Mouse (Mus musculus): ENCODE measurements around the gene Patj.
A peak's percentile ranks its signal among the peaks of the same experiment; 100 is the strongest.

The Patj gene

DNA sequence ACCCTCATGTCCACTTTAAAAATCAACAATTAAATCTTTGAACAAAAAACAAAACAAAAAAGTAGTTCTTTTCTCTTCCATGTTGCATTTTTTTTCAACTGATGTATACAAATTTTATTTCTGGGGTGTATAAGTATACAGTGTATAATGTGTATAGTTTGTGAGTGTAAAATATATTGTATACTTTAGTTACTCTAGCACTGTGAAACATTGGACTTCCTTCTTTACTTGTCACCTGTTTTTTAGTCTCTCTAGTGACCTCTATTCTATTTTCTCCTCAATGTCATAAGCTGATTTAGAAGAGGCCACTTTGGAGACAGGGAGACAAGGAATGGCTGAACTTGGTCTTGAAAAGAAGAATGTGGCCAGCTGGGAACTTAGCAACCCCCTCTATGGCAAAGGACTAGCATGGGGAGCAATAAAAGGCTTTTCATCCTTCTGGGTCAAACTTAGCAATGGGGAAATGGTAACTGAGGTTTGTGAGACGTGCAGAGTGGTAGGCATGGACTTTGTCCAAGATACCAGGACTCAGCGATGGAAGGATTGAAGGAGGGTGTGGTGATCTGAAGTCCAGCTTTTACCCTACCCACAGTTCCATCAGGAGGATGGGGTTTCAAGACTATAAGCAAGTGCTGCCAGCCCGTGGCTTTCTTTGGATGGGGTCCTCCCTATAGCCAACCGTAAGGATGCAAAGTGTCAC is 54.1 kb downstream of the Patj start:
- DNase-seq, result no peak

- DNase-seq, result no peak
Observed at GRCm38 (mm10) chr4:98450308-98450707, 54.7 kb downstream of the Patj start.

DNA sequence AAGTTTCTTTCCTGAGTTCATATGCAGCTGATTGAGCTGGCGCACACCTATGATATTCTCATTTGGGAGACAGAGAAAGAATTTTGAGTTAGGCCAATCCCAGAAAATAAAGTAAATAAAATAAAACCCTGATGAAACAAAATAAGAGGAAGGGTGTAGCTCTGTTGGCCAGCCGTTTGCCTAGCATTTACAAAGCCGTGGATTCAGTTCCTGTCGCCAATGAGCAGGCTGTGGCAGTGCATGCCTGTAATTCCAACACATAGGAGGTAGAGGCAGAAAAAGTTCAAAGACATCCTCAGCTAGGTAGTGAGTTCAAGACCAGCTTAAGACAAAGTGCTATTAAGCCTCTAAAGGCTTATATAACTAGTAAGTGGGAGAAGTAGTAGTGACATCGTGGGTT is 55.2 kb downstream of the Patj start:
- no peak for DNase-seq

DNA sequence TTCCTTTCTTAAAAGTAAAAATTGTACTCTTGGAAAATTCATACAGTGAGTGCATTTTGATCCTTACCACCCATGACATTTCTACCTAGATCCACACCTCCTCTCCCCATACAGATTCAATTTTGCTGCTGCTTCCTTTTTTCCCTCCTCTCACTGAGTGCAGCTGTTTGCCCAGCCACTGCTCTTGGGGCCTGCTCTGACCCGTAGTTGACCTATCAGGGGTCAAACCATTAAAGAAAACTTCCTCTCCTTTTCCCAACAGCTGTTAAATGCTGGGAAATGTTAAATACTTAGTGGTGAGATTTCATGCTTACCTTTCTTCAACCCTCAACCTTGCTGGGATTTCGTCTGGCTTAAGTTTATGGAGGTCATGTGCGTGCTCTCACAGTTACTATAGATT is 55.7 kb downstream of the Patj start:
- DNase-seq, result no peak

DNA sequence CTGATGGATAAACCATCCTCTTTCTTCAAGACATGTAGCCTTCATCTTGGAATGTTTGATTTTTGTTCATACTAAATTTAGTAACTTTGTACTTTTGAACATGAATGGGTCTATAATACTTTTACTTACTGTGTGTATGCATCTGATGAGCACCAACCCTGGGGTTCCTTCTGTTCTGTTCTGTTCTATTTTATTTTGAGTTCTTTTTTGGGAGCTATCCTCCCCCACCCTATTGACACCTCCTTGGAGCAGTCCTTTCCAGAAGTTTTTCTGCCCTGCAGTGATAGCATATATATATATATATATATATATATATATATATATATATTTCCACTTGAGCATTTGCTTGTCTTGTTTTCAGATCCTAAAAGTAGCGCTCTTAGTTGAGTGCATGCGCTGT is 57.1 kb downstream of the Patj start:
- no peak for DNase-seq

DNA sequence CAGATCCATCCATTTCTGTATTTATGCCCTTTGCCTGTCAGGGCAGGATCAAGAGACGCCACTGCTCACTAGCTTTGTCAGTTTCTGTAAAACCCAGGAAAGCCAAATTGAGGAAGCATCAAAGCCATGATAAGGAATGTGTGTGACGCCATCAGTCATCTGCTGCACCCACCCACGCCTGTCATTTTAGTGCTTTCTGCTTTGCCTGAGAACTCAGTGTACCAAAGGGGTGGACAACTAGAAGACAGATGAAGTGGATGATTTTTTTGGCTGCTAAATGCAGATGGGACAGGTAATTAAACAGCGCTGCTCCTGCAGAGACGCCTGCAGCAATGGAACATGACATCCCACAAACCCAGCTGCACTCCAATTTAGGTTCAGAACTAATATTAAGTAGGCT is 57.6 kb downstream of the Patj start:
- no peak for DNase-seq

GRCm38 (mm10) chr4:98455352-98455751 is 59.8 kb downstream of the Patj start:
- no peak for DNase-seq

DNA sequence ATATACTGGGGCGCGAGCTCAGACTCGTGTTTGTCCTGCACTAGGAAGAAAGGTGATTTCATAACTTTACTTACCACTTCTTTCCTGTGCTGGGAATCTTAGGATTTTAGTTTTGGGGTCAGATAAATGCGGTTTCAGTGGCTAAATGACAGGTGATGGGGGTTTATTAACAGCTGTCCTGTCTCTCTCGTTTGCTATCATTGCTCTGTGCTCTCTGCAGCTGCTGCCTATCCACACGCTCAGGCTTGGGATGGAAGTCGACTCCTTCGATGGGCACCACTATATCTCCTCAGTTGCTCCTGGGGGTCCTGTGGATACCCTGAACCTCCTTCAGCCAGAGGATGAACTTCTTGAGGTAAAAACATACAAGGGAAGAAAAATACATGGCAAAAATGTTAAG is 60.3 kb downstream of the Patj start:
- no peak for DNase-seq

- no peak for DNase-seq
Observed at GRCm38 (mm10) chr4:98461804-98462341, 66.3 kb downstream of the Patj start.

DNA sequence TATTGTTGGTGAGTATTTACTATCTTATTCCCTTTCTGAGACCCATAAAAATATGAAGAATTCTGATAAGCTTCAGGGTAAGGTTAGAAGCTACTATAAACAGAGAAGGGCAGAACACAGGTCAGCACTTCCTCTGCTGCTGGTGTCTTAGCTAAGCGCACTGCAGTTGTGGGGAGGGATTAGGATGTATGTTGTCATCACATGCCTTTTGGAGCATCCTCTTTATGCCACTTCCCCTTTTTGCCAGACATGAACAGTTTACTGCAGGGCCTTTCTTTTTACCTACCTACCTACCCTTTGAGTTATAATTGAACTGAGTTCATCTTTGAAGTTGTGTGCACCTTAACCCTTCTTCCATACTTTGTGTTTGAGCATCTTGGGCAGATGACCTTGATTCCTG is 69.9 kb downstream of the Patj start:
- DNase-seq, result no peak

- DNase-seq, result no peak
Observed at GRCm38 (mm10) chr4:98465886-98466285, 70.3 kb downstream of the Patj start.

DNA sequence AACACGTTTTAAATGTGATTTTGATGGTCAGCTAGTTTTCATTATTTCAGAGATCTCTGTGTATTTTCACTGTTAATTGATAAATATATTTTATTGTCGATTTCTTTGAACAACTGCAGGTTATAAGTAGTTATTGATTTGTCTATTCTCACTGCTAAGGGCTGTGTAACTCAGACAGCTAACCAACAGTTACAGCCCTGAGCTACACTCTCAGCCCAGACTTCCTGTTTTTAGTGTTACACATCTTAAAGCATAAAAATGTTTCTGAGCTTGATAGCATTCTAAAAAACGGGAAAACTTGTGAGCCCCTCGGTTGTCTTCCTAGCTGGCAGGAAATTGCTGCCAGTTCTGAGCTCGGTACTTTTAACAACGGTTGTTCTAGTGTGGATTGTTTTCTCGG is 75.8 kb downstream of the Patj start:
- DNase-seq, result no peak

- peak; percentile 21 to 38 for DNase-seq
Observed at GRCm38 (mm10) chr4:98473491-98473890, 77.9 kb downstream of the Patj start.

DNA sequence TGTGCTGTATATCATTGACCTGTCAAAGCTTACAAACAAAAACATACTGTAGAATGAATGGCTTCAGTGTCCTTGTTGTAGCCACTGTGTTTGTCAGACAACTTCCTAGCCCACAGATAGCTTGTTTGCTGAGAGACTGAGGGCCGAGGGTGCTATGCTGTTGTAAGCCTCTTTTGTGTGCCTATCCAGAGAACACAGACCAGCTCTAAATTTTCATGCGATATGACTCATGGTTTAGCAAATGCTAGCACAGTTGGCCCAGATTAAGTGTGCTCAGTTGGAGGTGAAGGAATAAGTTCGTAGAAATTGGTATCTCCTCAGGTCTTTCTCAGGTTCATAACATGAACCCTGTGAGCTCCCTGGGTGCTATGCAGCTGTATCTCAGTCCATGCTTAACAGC is 82.4 kb downstream of the Patj start:
- no peak for DNase-seq

DNA sequence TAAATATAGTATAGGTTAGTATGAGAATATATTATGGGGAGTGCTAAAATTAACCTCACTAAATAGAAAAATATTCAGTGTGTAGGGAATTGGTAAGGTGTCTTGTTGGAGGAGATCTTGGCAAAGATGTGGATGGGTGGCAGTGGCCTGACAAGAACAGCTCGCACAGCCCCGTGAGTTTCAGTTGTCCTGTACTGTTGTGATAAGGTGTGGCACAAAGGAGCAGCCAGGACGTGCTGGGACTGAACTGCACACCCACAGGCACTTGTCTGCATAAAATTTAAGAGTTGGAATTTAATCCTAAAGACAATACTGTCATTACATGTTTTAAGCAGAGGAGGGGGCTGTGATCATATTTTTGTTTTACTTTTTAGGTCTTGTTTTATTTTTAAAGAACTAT is 90.9 kb downstream of the Patj start:
- no peak for DNase-seq

GRCm38 (mm10) chr4:98486901-98487300 is 91.3 kb downstream of the Patj start:
- DNase-seq, result no peak

- DNase-seq, result no peak
Observed at GRCm38 (mm10) chr4:98489386-98489785, 93.8 kb downstream of the Patj start.

- DNase-seq, result no peak
Observed at GRCm38 (mm10) chr4:98498341-98498740, 102.8 kb downstream of the Patj start.

DNA sequence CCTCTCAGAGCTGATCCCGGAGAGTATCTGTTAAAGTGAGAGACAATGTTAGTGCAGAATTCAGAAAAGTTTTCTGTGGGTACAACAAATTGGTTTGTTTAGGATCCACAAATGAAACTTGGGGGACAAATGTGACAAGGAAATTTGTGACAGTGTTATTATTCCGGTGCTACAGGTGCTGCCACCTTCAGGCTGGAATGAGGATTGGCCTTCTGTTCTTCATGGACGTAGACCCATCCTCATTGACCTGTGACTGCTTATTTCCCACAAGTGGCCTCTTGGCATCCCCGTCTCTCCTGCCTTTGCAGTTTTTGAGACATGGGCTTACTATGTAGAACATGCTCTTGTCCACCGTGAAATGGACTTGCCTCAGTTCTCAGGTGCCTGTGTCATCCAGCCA is 104.6 kb downstream of the Patj start:
- peak in 1 of 2 experiments; percentile 19 for DNase-seq

DNA sequence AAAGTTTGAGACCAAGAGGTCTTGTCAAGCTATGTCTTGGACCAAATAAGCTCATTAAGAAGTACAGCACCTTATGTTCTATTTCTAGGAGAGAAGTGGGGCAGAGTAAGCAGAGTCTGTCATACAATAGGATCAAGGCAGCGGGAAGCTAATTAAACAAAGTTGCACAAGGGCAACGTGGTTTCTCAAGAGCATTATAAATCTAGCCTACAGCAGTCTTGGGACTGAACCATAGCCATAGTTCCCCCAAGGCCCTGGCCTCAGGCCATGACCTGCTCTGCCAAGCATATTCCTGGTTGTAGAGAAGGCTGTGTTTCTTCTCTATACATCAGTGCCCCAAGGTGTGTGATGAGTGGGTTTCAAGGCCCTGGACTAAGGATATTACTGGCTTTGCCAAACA is 105.3 kb downstream of the Patj start:
- DNase-seq, result no peak

- no peak for DNase-seq
Observed at GRCm38 (mm10) chr4:98504743-98505142, 109.2 kb downstream of the Patj start.

- DNase-seq, result peak; percentile 77 to 89
Observed at GRCm38 (mm10) chr4:98508471-98509271, 113.1 kb downstream of the Patj start.

- DNase-seq, result peak; percentile 63 to 65
Observed at GRCm38 (mm10) chr4:98509939-98510338, 114.4 kb downstream of the Patj start.

DNA sequence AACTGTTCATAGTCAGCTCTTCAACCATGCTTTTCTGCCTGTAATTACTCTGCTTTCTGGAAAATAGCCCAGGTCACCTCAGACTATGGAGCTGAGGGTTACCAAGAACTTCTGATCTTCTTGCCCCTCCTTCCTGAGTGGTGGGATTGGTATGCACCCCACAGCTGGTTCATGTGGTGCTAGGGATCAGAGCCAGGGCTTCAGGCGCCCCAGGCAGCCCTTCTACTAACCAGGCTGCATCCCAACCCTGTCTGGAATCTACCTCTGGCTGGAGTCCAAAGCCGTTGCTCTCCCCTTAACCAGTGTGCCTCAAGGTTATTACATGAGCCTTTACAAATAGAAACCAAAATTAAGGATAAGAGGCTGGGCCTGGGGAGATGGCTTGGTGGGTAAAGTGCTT is 115.7 kb downstream of the Patj start:
- peak; percentile 74 to 87 for DNase-seq
